Mouse (Mus musculus): ENCODE results near the gene Scgb1a1. TPM values are rescaled to one million over a fixed set of nuclear protein-coding genes. Genes with fewer than 3 reads are reported as not detected.

Scgb1a1 gene
- polyA plus RNA-seq, 1 experiment from 2014 or later = not detected

DNA sequence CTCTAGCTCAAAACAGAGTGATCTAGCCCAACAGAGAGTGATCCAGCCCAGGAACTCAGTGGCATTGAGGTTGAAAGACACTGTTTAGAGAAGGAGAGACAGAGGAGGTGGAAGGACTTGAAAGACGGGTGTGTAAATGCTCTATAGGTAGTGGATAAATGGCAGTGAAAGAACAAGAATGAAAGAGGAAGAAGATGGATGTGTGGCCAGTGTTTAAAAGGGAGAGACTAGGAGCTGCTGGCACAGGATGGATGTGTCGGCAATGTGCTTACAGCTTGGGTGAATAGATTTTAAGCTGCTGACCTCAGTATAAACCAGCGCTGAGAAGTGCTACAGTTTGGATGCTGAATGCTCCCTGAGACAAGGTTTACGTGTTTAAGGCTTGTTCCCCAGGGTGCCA lies 13.3 kb downstream of the Scgb1a1 start:
- Histone ChIP-seq H3K4me2 (ENCODE audit: low read length) (no peak overlapping the region), H3K27me3 (replicated peaks; ENCODE audit: control insufficient read depth, insufficient read depth, low read length) (no peaks in the 10 kb centered on the region)
- WGBS = 74% methylated on average over 4 of the region's 4 CpGs

DNA sequence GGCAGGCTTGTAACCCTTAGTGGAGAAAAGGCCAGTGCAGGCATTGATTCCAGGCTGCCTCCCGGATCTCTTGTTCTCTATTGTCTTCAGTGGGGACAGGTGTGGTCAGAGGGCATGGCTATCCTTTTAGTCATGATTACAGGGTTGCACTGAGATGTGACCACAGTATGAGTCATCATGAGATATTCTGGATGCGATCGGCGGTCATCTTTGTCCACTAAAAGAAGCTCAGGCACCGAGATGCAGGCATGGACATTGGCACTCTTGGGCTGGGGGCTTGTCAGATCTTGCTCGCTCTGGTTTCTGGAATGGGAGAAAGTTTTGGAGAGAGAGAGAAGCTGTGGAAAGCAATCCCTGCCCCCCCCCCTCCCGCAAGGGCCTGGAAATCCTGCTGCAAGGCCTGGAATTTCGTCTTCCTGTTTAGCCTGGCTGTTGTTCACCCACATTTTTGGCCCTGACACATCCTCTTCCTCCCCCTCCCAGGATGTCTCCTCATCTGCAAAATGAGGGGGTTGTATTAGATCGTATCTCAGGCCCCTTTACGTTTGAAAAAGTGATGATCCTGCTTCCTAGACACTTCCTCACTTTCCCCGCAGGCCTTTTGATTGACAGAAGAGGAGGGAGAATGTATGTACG lies 13.9 kb downstream of the Scgb1a1 start:
- peaks cover 13% of the 10 kb centered on the region for H3K4me1 ChIP-seq (replicated peaks; ENCODE audit: control insufficient read depth, insufficient read depth, low read length)
- no peaks in the 10 kb centered on the region for H3K36me3 ChIP-seq (ENCODE audit: control insufficient read depth, insufficient read depth)
- no peak overlapping the region for H3K4me3 ChIP-seq (replicated peaks; ENCODE audit: low read length)
- no peak overlapping the region for H3K4me2 ChIP-seq (ENCODE audit: low read length)
- H3K27ac ChIP-seq (ENCODE audit: low read length) = no peak overlapping the region
- no peak for ATAC-seq
- H3K27me3 ChIP-seq (replicated peaks; ENCODE audit: control insufficient read depth, insufficient read depth, low read length) = no peaks in the 10 kb centered on the region
- no peaks in the 10 kb centered on the region for H3K9me3 ChIP-seq (ENCODE audit: control insufficient read depth, low read length)
- H3K9ac ChIP-seq (replicated peaks; ENCODE audit: low read depth, low read length) = no peak overlapping the region
- WGBS = 82% methylated on average over 12 of the region's 12 CpGs

More for the DNA sequence above, 13.3 kb downstream of the Scgb1a1 start:
- Histone ChIP-seq H3K36me3 (ENCODE audit: control insufficient read depth, insufficient read depth) (no peaks in the 10 kb centered on the region), H3K9ac (replicated peaks; ENCODE audit: low read depth, low read length) (no peak overlapping the region), H3K9me3 (ENCODE audit: control insufficient read depth, low read length) (no peaks in the 10 kb centered on the region), H3K4me3 (replicated peaks; ENCODE audit: low read length) (no peak overlapping the region), H3K4me1 (replicated peaks; ENCODE audit: control insufficient read depth, insufficient read depth, low read length) (peaks cover 13% of the 10 kb centered on the region), H3K27ac (ENCODE audit: low read length) (no peak overlapping the region)
- ATAC-seq = no peak

DNA sequence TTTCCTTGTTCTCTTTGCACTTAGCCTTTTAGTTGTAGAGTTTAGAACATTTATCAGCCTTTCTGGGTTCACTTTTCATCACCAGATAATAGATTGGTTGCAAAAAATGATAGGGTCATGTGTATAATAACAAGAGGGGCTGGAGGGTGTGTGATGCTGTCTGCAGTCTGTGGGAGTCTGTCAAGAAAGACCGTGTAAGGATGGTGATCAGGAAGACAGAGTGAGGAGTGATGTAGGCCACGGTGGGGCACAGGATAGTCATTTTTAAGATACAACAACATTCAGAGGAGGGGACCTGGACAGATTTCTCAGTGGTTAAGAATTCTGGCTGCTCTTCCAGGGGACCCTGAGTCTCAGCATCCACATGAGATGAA lies 15.6 kb downstream of the Scgb1a1 start:
- Histone ChIP-seq H3K36me3 (ENCODE audit: control insufficient read depth, insufficient read depth) (no peaks in the 10 kb centered on the region), H3K27me3 (replicated peaks; ENCODE audit: control insufficient read depth, insufficient read depth, low read length) (no peaks in the 10 kb centered on the region), H3K4me1 (replicated peaks; ENCODE audit: control insufficient read depth, insufficient read depth, low read length) (peaks cover 13% of the 10 kb centered on the region), H3K4me2 (ENCODE audit: low read length) (no peak overlapping the region), H3K4me3 (replicated peaks; ENCODE audit: low read length) (no peak overlapping the region), H3K9me3 (ENCODE audit: control insufficient read depth, low read length) (no peaks in the 10 kb centered on the region), H3K9ac (replicated peaks; ENCODE audit: low read depth, low read length) (no peak overlapping the region), H3K27ac (ENCODE audit: low read length) (no peak overlapping the region)
- WGBS = 85% methylated on average over 2 of the region's 2 CpGs
- ATAC-seq = no peak

DNA sequence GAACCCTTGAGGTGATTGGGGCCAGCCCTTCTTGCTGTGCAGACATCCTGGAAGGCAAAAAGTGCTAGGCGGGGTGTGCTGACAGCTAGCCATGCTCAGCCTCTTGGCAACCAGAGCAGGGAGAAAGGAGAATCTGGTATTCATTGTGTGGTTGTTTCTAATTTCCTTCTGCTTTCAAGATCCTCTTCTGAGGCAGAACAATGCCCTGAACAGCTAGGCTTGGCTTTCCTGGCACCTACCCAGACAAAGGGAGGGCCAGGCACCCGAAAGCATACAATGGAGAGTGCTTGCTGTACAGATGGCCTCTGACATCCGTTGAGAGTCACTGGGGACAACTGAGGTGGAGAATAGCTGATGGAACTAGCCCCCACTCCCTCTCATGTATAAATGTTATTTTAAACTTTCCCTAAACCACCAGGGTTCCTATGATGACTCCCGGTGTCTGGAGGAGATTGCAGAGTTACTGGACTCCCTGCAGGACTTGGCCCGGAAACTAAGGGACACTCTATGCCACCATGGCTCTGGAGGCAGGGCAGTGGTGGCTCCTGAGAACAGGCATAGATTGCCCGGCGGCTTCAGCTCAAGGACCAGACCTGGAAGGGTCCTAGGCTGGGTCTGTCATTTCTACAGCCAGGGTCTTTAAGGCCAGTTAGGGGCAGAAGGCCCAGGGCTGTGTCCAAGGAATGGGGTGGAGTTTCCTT lies 16.2 kb downstream of the Scgb1a1 start:
- H3K27me3 ChIP-seq (replicated peaks; ENCODE audit: control insufficient read depth, insufficient read depth, low read length) = no peaks in the 10 kb centered on the region
- H3K27ac ChIP-seq (ENCODE audit: low read length) = no peak overlapping the region
- H3K36me3 ChIP-seq (ENCODE audit: control insufficient read depth, insufficient read depth) = no peaks in the 10 kb centered on the region
- no peak for ATAC-seq
- no peak overlapping the region for H3K9ac ChIP-seq (replicated peaks; ENCODE audit: low read depth, low read length)
- H3K4me2 ChIP-seq (ENCODE audit: low read length) = no peak overlapping the region
- peaks cover 16% of the 10 kb centered on the region for H3K4me1 ChIP-seq (replicated peaks; ENCODE audit: control insufficient read depth, insufficient read depth, low read length)
- WGBS = 47% methylated on average over 7 of the region's 7 CpGs
- H3K4me3 ChIP-seq (replicated peaks; ENCODE audit: low read length) = no peak overlapping the region
- H3K9me3 ChIP-seq (ENCODE audit: control insufficient read depth, low read length) = no peaks in the 10 kb centered on the region

DNA sequence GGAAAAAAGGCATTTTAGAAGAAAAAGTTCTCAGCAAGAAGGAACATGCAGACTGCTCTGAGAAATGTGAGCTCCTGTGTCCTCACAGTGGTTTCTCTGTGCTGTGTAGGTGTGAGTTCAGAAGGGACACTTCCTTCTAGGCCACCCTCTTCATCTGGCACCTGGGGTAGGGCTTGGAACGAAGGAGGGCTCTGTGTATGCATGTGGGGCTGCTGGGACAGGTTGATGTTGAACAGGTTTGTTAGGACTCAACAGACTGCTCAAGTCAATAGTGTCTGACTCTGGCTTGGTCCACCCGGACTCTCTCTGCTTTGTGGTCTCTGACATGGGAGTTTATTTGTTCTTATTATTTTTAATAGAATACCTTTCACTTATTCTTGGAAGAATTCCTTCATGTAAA lies 17.4 kb downstream of the Scgb1a1 start:
- Histone ChIP-seq H3K4me3 (replicated peaks; ENCODE audit: low read length) (no peak overlapping the region), H3K36me3 (ENCODE audit: control insufficient read depth, insufficient read depth) (no peaks in the 10 kb centered on the region), H3K27me3 (replicated peaks; ENCODE audit: control insufficient read depth, insufficient read depth, low read length) (no peaks in the 10 kb centered on the region), H3K9me3 (ENCODE audit: control insufficient read depth, low read length) (no peaks in the 10 kb centered on the region), H3K4me2 (ENCODE audit: low read length) (no peak overlapping the region), H3K27ac (ENCODE audit: low read length) (no peak overlapping the region), H3K9ac (replicated peaks; ENCODE audit: low read depth, low read length) (no peak overlapping the region), H3K4me1 (replicated peaks; ENCODE audit: control insufficient read depth, insufficient read depth, low read length) (peaks cover 27% of the 10 kb centered on the region)
- WGBS = 77% methylated on average over 2 of the region's 2 CpGs
- ATAC-seq = no peak

DNA sequence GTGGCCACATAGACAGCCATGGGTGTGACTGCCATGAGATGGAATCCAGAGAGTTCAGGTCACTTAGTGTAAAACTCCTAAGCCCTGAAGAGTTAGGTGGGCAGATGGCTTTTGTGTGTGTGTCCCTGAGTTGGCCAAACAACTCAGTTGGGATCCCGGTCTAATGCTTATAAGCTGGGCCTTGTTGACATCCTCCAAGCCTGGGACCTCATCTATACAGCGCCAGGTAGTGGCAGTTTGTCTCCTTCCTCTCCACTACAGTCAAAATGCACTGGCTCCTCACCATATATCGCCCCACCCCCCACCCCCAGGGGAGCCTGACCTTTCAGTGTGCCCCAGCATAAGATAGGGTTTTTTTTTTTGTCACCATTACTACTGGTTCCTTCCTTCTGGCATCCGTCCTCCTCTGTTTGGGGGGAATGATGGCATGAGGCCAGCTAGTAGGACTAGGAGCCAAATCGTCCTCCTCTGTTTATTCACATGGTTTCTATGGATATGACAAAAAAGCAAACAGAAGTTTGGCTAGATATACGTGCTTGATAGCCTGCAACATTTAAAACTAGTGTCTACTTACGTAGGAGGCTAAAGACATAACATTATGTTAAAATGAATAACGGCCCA lies 18.0 kb downstream of the Scgb1a1 start:
- Histone ChIP-seq H3K4me2 (ENCODE audit: low read length) (no peak overlapping the region), H3K27ac (ENCODE audit: low read length) (no peak overlapping the region), H3K9me3 (ENCODE audit: control insufficient read depth, low read length) (no peaks in the 10 kb centered on the region), H3K27me3 (replicated peaks; ENCODE audit: control insufficient read depth, insufficient read depth, low read length) (no peaks in the 10 kb centered on the region), H3K4me3 (replicated peaks; ENCODE audit: low read length) (no peak overlapping the region), H3K4me1 (replicated peaks; ENCODE audit: control insufficient read depth, insufficient read depth, low read length) (peaks cover 27% of the 10 kb centered on the region), H3K9ac (replicated peaks; ENCODE audit: low read depth, low read length) (no peak overlapping the region), H3K36me3 (ENCODE audit: control insufficient read depth, insufficient read depth) (no peaks in the 10 kb centered on the region)
- WGBS = 45% methylated on average over 8 of the region's 8 CpGs
- no peak for ATAC-seq

DNA sequence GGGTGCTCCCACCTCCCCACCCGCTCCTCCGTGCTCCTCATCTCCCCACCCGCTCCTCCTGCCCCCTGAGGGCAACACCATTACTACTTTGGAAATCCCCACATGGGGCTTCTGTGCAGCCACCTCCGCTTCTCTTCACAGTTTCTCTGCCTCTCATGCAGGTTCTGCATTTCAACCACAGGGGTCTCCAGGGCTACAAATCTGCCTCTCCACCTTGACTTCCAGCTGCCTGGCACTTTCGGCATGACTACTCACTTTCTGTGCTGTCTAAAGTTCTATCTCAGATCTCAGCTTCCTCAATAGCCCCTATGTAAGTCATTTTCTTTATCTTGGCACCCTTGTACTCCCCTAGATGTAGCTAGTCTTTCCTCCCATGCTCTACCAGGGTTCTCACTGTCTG lies 20.5 kb downstream of the Scgb1a1 start:
- H3K9ac ChIP-seq (replicated peaks; ENCODE audit: low read depth, low read length) = no peak overlapping the region
- H3K27ac ChIP-seq (ENCODE audit: low read length) = no peak overlapping the region
- no peak overlapping the region for H3K4me3 ChIP-seq (replicated peaks; ENCODE audit: low read length)
- no peaks in the 10 kb centered on the region for H3K36me3 ChIP-seq (ENCODE audit: control insufficient read depth, insufficient read depth)
- ATAC-seq = no peak
- H3K4me1 ChIP-seq (replicated peaks; ENCODE audit: control insufficient read depth, insufficient read depth, low read length) = peaks cover 27% of the 10 kb centered on the region
- H3K9me3 ChIP-seq (ENCODE audit: control insufficient read depth, low read length) = no peaks in the 10 kb centered on the region
- WGBS = 73% methylated on average over 5 of the region's 5 CpGs
- no peaks in the 10 kb centered on the region for H3K27me3 ChIP-seq (replicated peaks; ENCODE audit: control insufficient read depth, insufficient read depth, low read length)
- H3K4me2 ChIP-seq (ENCODE audit: low read length) = no peak overlapping the region

DNA sequence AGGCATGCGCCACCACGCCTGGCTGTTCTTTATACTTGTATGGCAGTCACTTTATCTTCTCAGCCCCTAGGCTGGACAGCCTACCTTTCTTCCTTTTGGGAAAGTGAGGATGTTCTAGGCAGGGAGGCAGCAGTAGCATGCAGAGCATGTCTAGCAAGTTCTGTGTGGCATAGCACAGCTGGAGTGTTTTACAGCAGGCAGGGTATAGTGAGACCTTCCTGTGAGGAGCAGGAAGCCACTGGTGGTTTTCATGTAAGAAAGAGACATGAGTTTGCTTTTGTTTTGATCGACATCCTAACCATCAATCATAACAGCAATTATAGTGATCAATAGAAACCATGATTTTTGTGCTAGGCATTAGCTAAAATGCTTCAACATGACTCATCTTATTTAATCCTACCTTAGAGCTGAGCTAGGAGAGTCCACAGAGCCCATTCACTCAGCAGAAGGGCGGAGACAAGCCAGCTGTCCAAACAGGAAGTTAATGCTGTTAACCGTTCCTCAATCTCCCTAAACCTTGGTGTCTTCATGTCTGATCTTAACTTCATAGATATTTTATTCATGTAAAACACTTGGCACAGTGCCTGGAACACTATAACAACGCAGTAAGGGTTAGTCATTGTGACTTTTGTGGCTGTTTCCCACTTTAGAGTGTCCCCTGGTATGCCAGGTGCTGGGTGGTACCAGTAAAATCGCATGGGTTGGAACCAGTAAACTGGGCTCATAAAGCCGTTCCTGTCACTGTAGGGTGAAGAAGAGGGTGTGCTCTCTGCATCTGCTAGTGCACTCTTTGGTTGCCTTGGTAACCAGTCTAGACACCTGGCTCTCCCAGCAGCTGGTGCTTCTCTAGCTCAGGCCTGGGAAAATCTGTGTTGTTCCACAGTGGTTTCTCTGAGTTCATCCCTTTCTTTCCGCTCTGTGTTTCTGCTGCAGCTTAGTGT lies 21.9 kb downstream of the Scgb1a1 start:
- H3K9me3 ChIP-seq (ENCODE audit: control insufficient read depth, low read length) = no peaks in the 10 kb centered on the region
- H3K27me3 ChIP-seq (replicated peaks; ENCODE audit: control insufficient read depth, insufficient read depth, low read length) = no peaks in the 10 kb centered on the region
- peak; percentile 91 for ATAC-seq
- peak overlapping the region; percentile 6; the same call in 1 of the 2 replicates for H3K4me2 ChIP-seq (ENCODE audit: low read length)
- H3K4me3 ChIP-seq (replicated peaks; ENCODE audit: low read length) = no peak overlapping the region
- H3K9ac ChIP-seq (replicated peaks; ENCODE audit: low read depth, low read length) = no peak overlapping the region
- no peaks in the 10 kb centered on the region for H3K36me3 ChIP-seq (ENCODE audit: control insufficient read depth, insufficient read depth)
- 62% methylated on average over 9 of the region's 9 CpGs for WGBS
- H3K27ac ChIP-seq (ENCODE audit: low read length) = peak overlapping the region; percentile 63
- peaks cover 23% of the 10 kb centered on the region for H3K4me1 ChIP-seq (replicated peaks; ENCODE audit: control insufficient read depth, insufficient read depth, low read length)

DNA sequence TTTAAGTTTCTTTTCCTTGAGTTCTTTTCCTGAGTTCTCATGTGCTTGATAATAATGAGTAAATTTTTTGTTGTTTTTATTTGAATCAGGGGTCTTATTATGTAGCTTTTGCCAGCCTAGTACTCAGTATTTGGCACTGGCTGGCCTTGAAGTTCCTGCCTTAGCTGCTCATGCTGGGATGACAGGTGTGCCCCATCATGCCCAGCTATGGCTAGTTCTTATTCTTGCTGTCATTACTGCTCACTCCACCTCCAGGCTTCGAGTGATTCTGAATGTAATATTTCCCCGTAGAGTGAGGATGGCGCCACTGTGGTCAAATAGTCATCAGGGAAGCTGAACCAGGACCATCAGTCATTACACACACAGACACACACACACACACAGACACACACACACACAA lies 23.9 kb downstream of the Scgb1a1 start:
- Histone ChIP-seq H3K4me2 (ENCODE audit: low read length) (no peak overlapping the region), H3K9me3 (ENCODE audit: control insufficient read depth, low read length) (no peaks in the 10 kb centered on the region), H3K4me1 (replicated peaks; ENCODE audit: control insufficient read depth, insufficient read depth, low read length) (peaks cover 14% of the 10 kb centered on the region), H3K27me3 (replicated peaks; ENCODE audit: control insufficient read depth, insufficient read depth, low read length) (no peaks in the 10 kb centered on the region), H3K4me3 (replicated peaks; ENCODE audit: low read length) (no peak overlapping the region), H3K36me3 (ENCODE audit: control insufficient read depth, insufficient read depth) (no peaks in the 10 kb centered on the region), H3K9ac (replicated peaks; ENCODE audit: low read depth, low read length) (no peak overlapping the region), H3K27ac (ENCODE audit: low read length) (no peak overlapping the region)
- 90% methylated on average over 3 of the region's 3 CpGs for WGBS
- ATAC-seq = no peak
